Mouse (Mus musculus): ENCODE measurements around the gene Arl8a. TPM values are rescaled to one million over a fixed set of nuclear protein-coding genes. Genes with fewer than 3 reads are reported as not detected.
A peak's percentile ranks its signal among the peaks of the same experiment; 100 is the strongest.
"Not testable (repeated sequence)": the region's sequence is repeated elsewhere in the genome, so short reads cannot be mapped to it uniquely, and the experiment has no call there.

Gene Arl8a
- total and polyA plus RNA-seq, 2 experiments: 3.2 to 15.2 TPM

- no peaks in the 10 kb centered on the region for H3K79me2 ChIP-seq (ENCODE audit: control insufficient read depth, insufficient read depth, low read length)
- no peak for TF ChIP-seq POLR2A (IDR thresholded peaks at IDR 0.05; ENCODE audit: extremely low read depth, insufficient read depth, low read length)
- TF ChIP-seq CTCF (IDR thresholded peaks at IDR 0.05; ENCODE audit: low read depth, low read length): peak; percentile 64; the same call in 1 of the 2 replicates
- H3K4me1 ChIP-seq (ENCODE audit: control insufficient read depth, insufficient read depth, low read length): no peaks in the 10 kb centered on the region
- peaks cover 14% of the 10 kb centered on the region; the same call in 1 of the 2 replicates for H3K27me3 ChIP-seq (ENCODE audit: control insufficient read depth, insufficient read depth, low read length)
- DNase-seq (ENCODE audit: extremely low read depth, low read depth, low spot score): no peak
- no peak overlapping the region for H3K4me3 ChIP-seq (ENCODE audit: insufficient read depth, low read depth, low read length)
- no peaks in the 10 kb centered on the region for H3K36me3 ChIP-seq (ENCODE audit: control insufficient read depth, insufficient read depth, low read length)
- H3K9ac ChIP-seq (ENCODE audit: low read depth, low read length): no peak overlapping the region
- no peak overlapping the region for H3K27ac ChIP-seq (replicated peaks; ENCODE audit: insufficient read depth, low read depth, low read length)
- 55% methylated on average over 6 of the region's 6 CpGs for WGBS
Observed at GRCm38 (mm10) chr1:135108611-135109010, 38.0 kb upstream of the Arl8a start.

GRCm38 (mm10) chr1:135110075-135110474, 36.5 kb upstream of the Arl8a start:
- WGBS: 19% methylated on average over 6 of the region's 6 CpGs
- no peak overlapping the region for H3K4me3 ChIP-seq (ENCODE audit: insufficient read depth, low read depth, low read length)
- TF ChIP-seq CTCF (IDR thresholded peaks at IDR 0.05; ENCODE audit: low read depth, low read length) (peak; percentile 75), POLR2A (IDR thresholded peaks at IDR 0.05; ENCODE audit: extremely low read depth, insufficient read depth, low read length) (no peak)
- no peak overlapping the region for H3K27ac ChIP-seq (replicated peaks; ENCODE audit: insufficient read depth, low read depth, low read length)
- H3K27me3 ChIP-seq (ENCODE audit: control insufficient read depth, insufficient read depth, low read length): peaks cover under 1% of the 10 kb centered on the region; the same call in 1 of the 2 replicates
- H3K9ac ChIP-seq (ENCODE audit: low read depth, low read length): no peak overlapping the region
- no peaks in the 10 kb centered on the region for H3K4me1 ChIP-seq (ENCODE audit: control insufficient read depth, insufficient read depth, low read length)
- peak; percentile 14 for DNase-seq (ENCODE audit: extremely low read depth, low read depth, low spot score)
- H3K79me2 ChIP-seq (ENCODE audit: control insufficient read depth, insufficient read depth, low read length): no peaks in the 10 kb centered on the region
- H3K36me3 ChIP-seq (ENCODE audit: control insufficient read depth, insufficient read depth, low read length): no peaks in the 10 kb centered on the region

DNA sequence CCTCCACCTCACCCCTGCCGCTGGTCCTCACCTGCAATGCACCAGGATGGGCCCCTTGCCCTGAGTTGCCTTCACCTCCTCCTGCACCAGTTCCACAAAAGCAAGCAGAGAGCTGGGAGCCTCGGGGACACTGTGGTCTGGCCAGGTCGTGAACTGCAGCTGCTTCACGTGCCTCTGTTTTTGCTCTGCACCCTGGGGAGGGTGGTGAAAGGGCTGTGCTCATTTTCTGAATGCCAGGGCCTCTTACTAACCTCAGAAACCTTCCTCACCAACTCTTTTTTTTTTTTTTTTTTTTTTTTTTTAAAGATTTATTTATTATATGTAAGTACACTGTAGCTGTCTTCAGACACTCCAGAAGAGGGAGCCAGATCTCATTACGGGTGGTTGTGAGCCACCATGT, 35.4 kb upstream of the Arl8a start:
- DNase-seq (ENCODE audit: extremely low read depth, low read depth, low spot score); H3K27me3 ChIP-seq (ENCODE audit: control insufficient read depth, insufficient read depth, low read length); H3K4me3 ChIP-seq (ENCODE audit: insufficient read depth, low read depth, low read length); H3K27ac ChIP-seq (replicated peaks; ENCODE audit: insufficient read depth, low read depth, low read length); H3K4me1 ChIP-seq (ENCODE audit: control insufficient read depth, insufficient read depth, low read length); H3K79me2 ChIP-seq (ENCODE audit: control insufficient read depth, insufficient read depth, low read length); H3K36me3 ChIP-seq (ENCODE audit: control insufficient read depth, insufficient read depth, low read length); H3K9ac ChIP-seq (ENCODE audit: low read depth, low read length): not testable (repeated sequence)
- 71% methylated on average over 5 of the region's 5 CpGs for WGBS

GRCm38 (mm10) chr1:135112661-135113060, 34.0 kb upstream of the Arl8a start:
- Histone ChIP-seq H3K79me2 (ENCODE audit: control insufficient read depth, insufficient read depth, low read length) (no peaks in the 10 kb centered on the region), H3K27ac (replicated peaks; ENCODE audit: insufficient read depth, low read depth, low read length) (no peak overlapping the region), H3K4me3 (ENCODE audit: insufficient read depth, low read depth, low read length) (no peak overlapping the region), H3K27me3 (ENCODE audit: control insufficient read depth, insufficient read depth, low read length) (no peaks in the 10 kb centered on the region), H3K36me3 (ENCODE audit: control insufficient read depth, insufficient read depth, low read length) (no peaks in the 10 kb centered on the region), H3K4me1 (ENCODE audit: control insufficient read depth, insufficient read depth, low read length) (no peaks in the 10 kb centered on the region), H3K9ac (ENCODE audit: low read depth, low read length) (no peak overlapping the region)
- DNase-seq (ENCODE audit: extremely low read depth, low read depth, low spot score): peak; percentile 36
- TF ChIP-seq POLR2A (IDR thresholded peaks at IDR 0.05; ENCODE audit: extremely low read depth, insufficient read depth, low read length): no peak
- peak; percentile 95 for TF ChIP-seq CTCF (IDR thresholded peaks at IDR 0.05; ENCODE audit: low read depth, low read length)
- 10% methylated on average over 8 of the region's 8 CpGs for WGBS

DNA sequence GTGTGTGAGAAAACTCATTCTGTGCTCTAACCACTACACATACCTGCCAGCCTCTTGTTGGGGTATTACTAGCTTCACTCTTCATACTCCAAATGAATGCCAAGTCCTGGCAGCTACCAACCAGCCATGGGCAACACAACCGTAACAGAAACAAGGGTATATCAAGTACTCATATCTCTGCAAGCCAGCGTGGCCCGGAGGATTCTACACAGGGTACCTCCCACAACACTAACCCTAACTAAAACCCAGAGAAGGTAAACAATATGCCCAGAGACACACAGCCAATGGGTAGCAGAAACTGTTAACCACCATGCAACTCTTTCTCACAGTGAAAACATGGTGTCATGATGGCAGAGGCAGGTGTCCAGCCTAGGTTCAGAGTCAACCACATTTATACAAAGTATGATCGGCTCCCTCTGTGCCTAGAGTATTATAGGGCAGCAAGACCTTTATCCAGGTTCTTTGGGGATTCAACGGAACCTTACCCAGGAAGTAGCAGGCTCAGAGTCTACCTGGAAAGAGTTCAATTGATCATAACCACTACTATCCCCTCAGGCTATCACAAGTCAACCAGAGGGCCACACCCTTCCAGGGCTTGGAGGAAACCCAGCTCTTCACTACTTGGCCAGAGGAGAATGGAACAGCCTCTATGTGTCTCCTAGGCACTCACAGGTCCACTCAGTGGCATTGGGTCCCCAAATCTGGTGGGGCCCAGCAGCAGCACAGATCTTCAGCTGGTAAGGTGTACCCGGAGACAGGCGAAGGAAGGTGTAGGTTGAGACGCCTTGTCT, 21.9 kb upstream of the Arl8a start:
- Histone ChIP-seq H3K4me1 (ENCODE audit: control insufficient read depth, insufficient read depth, low read length) (no peaks in the 10 kb centered on the region), H3K4me3 (ENCODE audit: insufficient read depth, low read depth, low read length) (no peak overlapping the region), H3K9ac (ENCODE audit: low read depth, low read length) (no peak overlapping the region), H3K27ac (replicated peaks; ENCODE audit: insufficient read depth, low read depth, low read length) (no peak overlapping the region), H3K36me3 (ENCODE audit: control insufficient read depth, insufficient read depth, low read length) (no peaks in the 10 kb centered on the region), H3K27me3 (ENCODE audit: control insufficient read depth, insufficient read depth, low read length) (no peaks in the 10 kb centered on the region), H3K79me2 (ENCODE audit: control insufficient read depth, insufficient read depth, low read length) (no peaks in the 10 kb centered on the region)
- 91% methylated on average over 8 of the region's 8 CpGs for WGBS
- DNase-seq (ENCODE audit: extremely low read depth, low read depth, low spot score): no peak
- TF ChIP-seq CTCF (IDR thresholded peaks at IDR 0.05; ENCODE audit: low read depth, low read length) (no peak), POLR2A (IDR thresholded peaks at IDR 0.05; ENCODE audit: extremely low read depth, insufficient read depth, low read length) (no peak)

- WGBS: 65% methylated on average over 8 of the region's 8 CpGs
- H3K36me3 ChIP-seq (ENCODE audit: control insufficient read depth, insufficient read depth, low read length): no peaks in the 10 kb centered on the region
- H3K27ac ChIP-seq (replicated peaks; ENCODE audit: insufficient read depth, low read depth, low read length): no peak overlapping the region
- no peak overlapping the region for H3K4me3 ChIP-seq (ENCODE audit: insufficient read depth, low read depth, low read length)
- DNase-seq (ENCODE audit: extremely low read depth, low read depth, low spot score): no peak
- H3K79me2 ChIP-seq (ENCODE audit: control insufficient read depth, insufficient read depth, low read length): no peaks in the 10 kb centered on the region
- no peaks in the 10 kb centered on the region for H3K4me1 ChIP-seq (ENCODE audit: control insufficient read depth, insufficient read depth, low read length)
- no peak overlapping the region for H3K9ac ChIP-seq (ENCODE audit: low read depth, low read length)
- H3K27me3 ChIP-seq (ENCODE audit: control insufficient read depth, insufficient read depth, low read length): no peaks in the 10 kb centered on the region
- TF ChIP-seq POLR2A (IDR thresholded peaks at IDR 0.05; ENCODE audit: extremely low read depth, insufficient read depth, low read length) (no peak), CTCF (IDR thresholded peaks at IDR 0.05; ENCODE audit: low read depth, low read length) (no peak)
Observed at GRCm38 (mm10) chr1:135125990-135126389, 20.6 kb upstream of the Arl8a start.
